Mouse (Mus musculus) liver, embryonic 14.5 days (tissue): Measurements from ENCODE around the gene Nomo1. TPM values are rescaled to one million over a fixed set of nuclear protein-coding genes. Genes with fewer than 3 reads are reported as not detected.

Experiments used
- ATAC-seq: fragments of 200-750 bp; cut with Nextera tagmentation; 2 replicates; pipeline ENCODE4 v1.8.0; 2017; ENCODE audit warnings: moderate number of reproducible peaks, mild to moderate bottlenecking, moderate library complexity; ENCODE audit not compliant: insufficient read depth
- DNase-seq, 3 experiments: peaks; one replicate each; pipeline ENCODE4 v3.0.0-alpha.2; 2012 to 2013; ENCODE audit warnings: low read depth in 3 of 3, low spot score in 3 of 3
- H3K27ac ChIP-seq: fragments of 300-500 bp; sonication (generic); 2 replicates; pipeline ENCODE4 v1.5.1; 2014; ENCODE audit warnings: moderate library complexity, mild to moderate bottlenecking, control low read depth, inconsistent platforms
- H3K27me3 ChIP-seq: fragments of 300-500 bp; sonication (generic); 2 replicates; pipeline ENCODE4 v1.6.1; 2014; ENCODE audit warnings: mild to moderate bottlenecking, low read length, moderate library complexity; ENCODE audit not compliant: control insufficient read depth, insufficient read depth
- H3K36me3 ChIP-seq: fragments of 300-500 bp; sonication (generic); replicated peaks from 2 replicates; pipeline ENCODE4 v1.6.1; 2014; ENCODE audit warnings: low read depth; ENCODE audit not compliant: control insufficient read depth, insufficient read depth
- H3K4me1 ChIP-seq, 2 experiments: fragments of 200-500 bp in 1 of 2; fragments of 300-500 bp in 1 of 2; sonication (generic) in 1 of 2; replicated peaks; 2 replicates each; pipeline ENCODE4 v1.6.1; 2012 to 2014; ENCODE audit warnings: antibody characterized with exemption in 1 of 2, inconsistent platforms in 1 of 2, low read length in 1 of 2; ENCODE audit not compliant: control insufficient read depth in 2 of 2, insufficient read depth in 2 of 2
- H3K4me2 ChIP-seq: fragments of 300-500 bp; sonication (generic); 2 replicates; pipeline ENCODE4 v1.6.1; 2014; ENCODE audit warnings: low read depth, mild to moderate bottlenecking, control low read depth, moderate library complexity
- H3K4me3 ChIP-seq, 2 experiments: fragments of 200-500 bp in 1 of 2; fragments of 300-500 bp in 1 of 2; sonication (generic) in 1 of 2; 2 replicates each; pipeline ENCODE4 v1.5.1; 2012 to 2014; ENCODE audit warnings: low read depth in 2 of 2, low read length in 2 of 2, mild to moderate bottlenecking in 2 of 2, control low read depth in 1 of 2, inconsistent platforms in 1 of 2, moderate library complexity in 1 of 2; ENCODE audit not compliant: insufficient read depth in 1 of 2
- H3K9ac ChIP-seq: fragments of 300-500 bp; sonication (generic); replicated peaks from 2 replicates; pipeline ENCODE4 v1.6.1; 2014; ENCODE audit warnings: mild to moderate bottlenecking, control low read depth, moderate library complexity
- H3K9me3 ChIP-seq: fragments of 300-500 bp; sonication (generic); 2 replicates; pipeline ENCODE4 v1.6.1; 2016; ENCODE audit warnings: low read length, mixed read lengths; ENCODE audit not compliant: control insufficient read depth
- CTCF ChIP-seq: IDR thresholded peaks from 2 replicates; pipeline ENCODE4 v1.5.1; 2016; ENCODE audit warnings: antibody characterized with exemption, low read depth, control low read depth
- EP300 ChIP-seq: IDR thresholded peaks from 2 replicates; pipeline ENCODE4 v1.6.1; 2016; ENCODE audit warnings: antibody characterized with exemption, low read depth
- WGBS: fragments of 180-500 bp; shearing (Covaris S2); extraction: QIAGEN DNeasy Blood & Tissue Kit; methylation state at CpG from one replicate; pipeline ENCODE4 v1.1.7; 2014; ENCODE audit not compliant: insufficient replicate concordance; 5-methylcytosine and 5-hydroxymethylcytosine counted together
- polyA plus RNA-seq, 2 experiments: library from polyadenylated mRNA; depleted of rRNA in 1 of 2; stranded (reverse) in 1 of 2; unstranded in 1 of 2; fragments of >200 nt; fragmentation: Nextera tagmentation in 1 of 2; extraction: Ambion mirVana in 1 of 2; gene quantifications; 2 replicates each; pipeline versions ENCODE4 v1.2.1 to v1.2.3; 2012 to 2014

The Nomo1 gene
- polyA plus RNA-seq, 2 experiments = 12.9 to 17.0 TPM

DNA sequence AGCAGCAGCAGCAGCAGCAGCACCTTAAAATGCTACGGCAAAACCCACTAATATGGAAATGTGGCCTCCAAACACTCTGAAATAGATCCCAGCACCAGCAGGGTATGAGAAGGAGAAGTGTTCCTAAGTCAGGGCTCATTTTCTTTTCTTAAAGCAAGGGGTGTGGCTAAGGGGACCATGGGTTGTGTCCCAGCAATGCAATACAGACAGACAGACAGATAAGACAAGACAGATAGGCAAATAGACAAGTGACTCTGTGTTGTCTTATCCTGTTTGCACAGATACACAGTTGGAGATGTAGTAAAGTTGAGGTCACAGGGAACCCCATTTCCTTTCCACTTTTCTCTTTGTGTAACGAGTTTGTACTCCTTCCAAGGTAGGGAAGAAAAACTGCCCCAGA lies 2.4 kb upstream of the Nomo1 start:
- no peak for ATAC-seq
- TF ChIP-seq EP300 (no peak; the same call in 1 of the 2 replicates), CTCF (no peak)
- Histone ChIP-seq H3K4me1 (peaks cover 19 to 44% of the 10 kb centered on the region in 2 experiments), H3K36me3 (no peaks in the 10 kb centered on the region), H3K27me3 (no peaks in the 10 kb centered on the region), H3K4me3 (no peak overlapping the region), H3K9me3 (no peaks in the 10 kb centered on the region), H3K4me2 (peak overlapping the region; percentile 32), H3K9ac (no peak overlapping the region), H3K27ac (no peak overlapping the region)
- WGBS = 21% methylated on average over 2 of the region's 2 CpGs
- DNase-seq = no peak

DNA sequence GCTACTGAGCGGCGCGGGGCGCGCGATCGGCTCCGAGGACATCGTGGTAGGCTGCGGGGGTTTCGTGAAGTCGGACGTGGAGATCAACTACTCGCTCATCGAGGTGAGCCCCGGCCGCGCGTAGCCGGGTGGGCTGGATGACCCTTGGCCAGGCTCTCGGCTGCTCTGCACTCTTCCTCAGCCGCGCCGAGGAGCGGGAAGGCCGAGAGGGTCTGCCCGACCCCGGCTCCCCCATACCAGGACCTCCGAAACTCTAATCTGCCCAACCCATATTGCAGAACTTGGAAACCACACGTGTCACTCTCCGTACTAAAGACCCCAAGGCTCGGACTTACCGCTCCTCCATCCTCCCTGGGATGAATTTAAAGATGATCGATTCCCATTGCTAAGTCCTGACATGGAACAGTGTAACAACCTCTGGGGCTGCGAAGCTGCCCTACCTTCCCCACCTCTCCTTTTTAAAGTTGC lies 406 bp downstream of the Nomo1 start:
- H3K4me1 ChIP-seq = peaks cover 19 to 39% of the 10 kb centered on the region in 2 experiments
- no peak overlapping the region for H3K27ac ChIP-seq
- H3K4me3 ChIP-seq = peak overlapping the region; percentile 75 to 85
- H3K9ac ChIP-seq = peak overlapping the region; percentile 84
- peak overlapping the region; percentile 92 for H3K4me2 ChIP-seq
- WGBS = under 1% methylated on average over 25 of the region's 35 CpGs
- H3K36me3 ChIP-seq = peaks cover 7% of the 10 kb centered on the region; the same call in 1 of the 2 replicates
- H3K27me3 ChIP-seq = no peaks in the 10 kb centered on the region
- TF ChIP-seq EP300 (no peak), CTCF (no peak)
- no peak for DNase-seq
- peak; percentile 11 for ATAC-seq
- H3K9me3 ChIP-seq = no peaks in the 10 kb centered on the region

DNA sequence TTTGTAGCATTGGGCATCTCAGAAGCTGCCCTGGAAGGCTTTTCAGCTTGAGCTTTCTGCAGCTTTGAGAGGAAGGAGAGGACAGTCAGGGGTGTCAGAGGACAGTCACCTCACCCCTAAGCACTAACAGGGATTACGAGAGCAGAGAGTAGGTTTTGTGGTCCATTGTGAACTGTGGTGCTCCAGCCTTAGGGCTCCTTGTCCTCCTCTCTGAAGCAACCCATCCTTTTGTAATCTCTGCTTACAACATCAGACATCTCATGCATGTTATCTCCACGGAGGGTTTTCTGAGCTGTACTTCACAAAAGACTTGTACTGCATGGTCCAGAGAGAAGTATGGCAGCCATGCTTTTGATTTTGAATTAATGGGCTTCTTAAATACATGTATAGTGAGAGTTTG lies 1.5 kb downstream of the Nomo1 start:
- TF ChIP-seq EP300 (no peak), CTCF (no peak)
- Histone ChIP-seq H3K4me1 (peaks cover 19 to 32% of the 10 kb centered on the region in 2 experiments), H3K9ac (peak overlapping the region; percentile 84), H3K27ac (no peak overlapping the region), H3K4me3 (peak overlapping the region; percentile 75 to 85), H3K4me2 (peak overlapping the region; percentile 92), H3K9me3 (no peaks in the 10 kb centered on the region), H3K36me3 (peaks cover 7% of the 10 kb centered on the region; the same call in 1 of the 2 replicates), H3K27me3 (no peaks in the 10 kb centered on the region)
- DNase-seq (no peak), ATAC-seq (no peak)
- 21% methylated on average over 2 of the region's 2 CpGs for WGBS

DNA sequence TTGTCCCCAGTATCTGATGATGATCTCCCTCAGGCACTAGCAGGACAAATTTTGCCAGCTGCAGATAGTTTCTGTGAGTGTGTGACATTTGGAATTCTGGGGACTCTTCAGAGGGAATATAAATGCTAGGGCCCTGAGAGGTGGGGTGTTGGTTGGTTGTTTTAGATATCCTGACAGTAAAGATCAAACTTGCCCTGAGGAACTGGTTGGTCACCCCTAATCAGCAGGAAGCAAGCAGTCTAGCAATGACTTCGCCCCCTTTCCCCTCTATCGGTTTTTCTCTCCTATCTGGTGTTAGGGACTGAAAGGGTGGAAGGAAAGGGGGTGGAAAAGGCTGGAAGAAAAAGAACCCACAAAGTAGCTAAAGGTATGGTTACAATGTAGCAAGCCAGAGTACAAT lies 2.0 kb downstream of the Nomo1 start:
- WGBS = 14% methylated on average over 2 of the region's 2 CpGs
- Histone ChIP-seq H3K27me3 (no peaks in the 10 kb centered on the region), H3K4me1 (peaks cover 19 to 32% of the 10 kb centered on the region in 2 experiments), H3K27ac (no peak overlapping the region), H3K36me3 (peaks cover 7% of the 10 kb centered on the region; the same call in 1 of the 2 replicates), H3K9ac (peak overlapping the region; percentile 31), H3K4me2 (peak overlapping the region; percentile 92), H3K4me3 (peak overlapping the region in 1 of 2 experiments; percentile 75; a peak in 1 of 4 replicates), H3K9me3 (no peaks in the 10 kb centered on the region)
- DNase-seq (no peak), ATAC-seq (no peak)
- TF ChIP-seq CTCF (no peak), EP300 (no peak)

DNA sequence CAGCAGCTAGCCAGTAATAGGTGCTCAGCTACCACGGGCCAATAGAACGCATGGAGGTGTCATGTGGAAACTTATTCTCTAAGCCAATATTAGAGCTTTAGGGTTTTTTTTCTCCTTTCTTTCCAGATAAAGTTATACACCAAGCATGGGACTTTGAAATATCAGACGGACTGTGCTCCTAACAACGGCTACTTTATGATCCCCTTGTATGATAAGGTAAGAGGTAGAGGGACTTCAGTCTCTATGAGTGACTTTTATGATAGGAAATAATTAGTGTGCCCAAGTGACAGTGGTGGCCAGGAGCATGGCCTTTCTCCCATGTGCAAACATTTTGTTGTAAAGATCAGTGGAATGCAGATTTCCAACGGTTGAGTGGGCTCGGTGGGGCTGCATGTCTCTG lies 3.9 kb downstream of the Nomo1 start:
- no peak for TF ChIP-seq CTCF
- TF ChIP-seq EP300 = no peak
- no peak overlapping the region for H3K4me2 ChIP-seq
- no peaks in the 10 kb centered on the region for H3K9me3 ChIP-seq
- WGBS = 76% methylated on average over 6 of the region's 6 CpGs
- no peaks in the 10 kb centered on the region for H3K27me3 ChIP-seq
- H3K4me3 ChIP-seq = no peak overlapping the region
- no peak overlapping the region for H3K9ac ChIP-seq
- H3K27ac ChIP-seq = no peak overlapping the region
- no peak for DNase-seq
- no peak for ATAC-seq
- peaks cover 15 to 21% of the 10 kb centered on the region in 2 experiments for H3K4me1 ChIP-seq
- peaks cover 13% of the 10 kb centered on the region for H3K36me3 ChIP-seq
